Mouse (Mus musculus): Measurements from ENCODE around the gene Cstf2t. TPM values are rescaled to one million over a fixed set of nuclear protein-coding genes. Genes with fewer than 3 reads are reported as not detected.

The Cstf2t gene
- polyA plus RNA-seq, 1 experiment = 26.4 TPM

DNA sequence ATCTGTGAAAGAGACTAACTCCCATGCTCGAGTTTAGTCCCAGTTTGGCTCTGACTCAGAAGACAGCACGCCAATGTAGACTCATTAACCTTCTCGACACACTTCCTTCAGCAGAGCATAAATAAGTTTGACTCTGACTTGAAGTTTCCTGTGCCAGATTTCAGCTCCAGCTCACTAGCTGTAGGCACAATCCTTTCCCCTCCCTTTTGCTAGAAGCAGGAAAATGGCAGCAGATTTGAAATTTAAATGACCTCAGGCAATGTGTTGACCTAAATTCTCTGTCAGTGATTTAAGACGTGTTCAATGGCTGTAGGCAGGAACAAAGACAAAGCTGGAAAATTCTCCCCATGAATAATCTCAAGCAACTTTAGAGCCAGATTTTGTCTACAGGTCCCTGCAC is 32.1 kb downstream of the Cstf2t start:
- no peak overlapping the region for H3K27ac ChIP-seq (ENCODE audit: insufficient read depth, low read length)
- no peak overlapping the region for H3K4me3 ChIP-seq (ENCODE audit: low read depth, low read length)
- peaks cover 3% of the 10 kb centered on the region; the same call in 1 of the 2 replicates for H3K9me3 ChIP-seq (replicated peaks; ENCODE audit: control insufficient read depth, insufficient read depth, low read length, poor library complexity, severe bottlenecking)
- no peaks in the 10 kb centered on the region for H3K4me1 ChIP-seq (ENCODE audit: control insufficient read depth, insufficient read depth, low read length)
- TF ChIP-seq CTCF (IDR thresholded peaks at IDR 0.05; ENCODE audit: low read depth, low read length) (no peak), EP300 (IDR thresholded peaks at IDR 0.05; ENCODE audit: insufficient read depth, low read depth, low read length) (no peak), POLR2A (IDR thresholded peaks at IDR 0.05; ENCODE audit: insufficient read depth, low read length) (no peak)
- H3K27me3 ChIP-seq (ENCODE audit: control insufficient read depth, insufficient read depth, low read length, poor library complexity, severe bottlenecking) = no peaks in the 10 kb centered on the region
- no peak overlapping the region for H3K9ac ChIP-seq (ENCODE audit: low read depth, poor library complexity, severe bottlenecking)
- no peaks in the 10 kb centered on the region for H3K36me3 ChIP-seq (ENCODE audit: control insufficient read depth, insufficient read depth, low read length, poor library complexity, severe bottlenecking)

DNA sequence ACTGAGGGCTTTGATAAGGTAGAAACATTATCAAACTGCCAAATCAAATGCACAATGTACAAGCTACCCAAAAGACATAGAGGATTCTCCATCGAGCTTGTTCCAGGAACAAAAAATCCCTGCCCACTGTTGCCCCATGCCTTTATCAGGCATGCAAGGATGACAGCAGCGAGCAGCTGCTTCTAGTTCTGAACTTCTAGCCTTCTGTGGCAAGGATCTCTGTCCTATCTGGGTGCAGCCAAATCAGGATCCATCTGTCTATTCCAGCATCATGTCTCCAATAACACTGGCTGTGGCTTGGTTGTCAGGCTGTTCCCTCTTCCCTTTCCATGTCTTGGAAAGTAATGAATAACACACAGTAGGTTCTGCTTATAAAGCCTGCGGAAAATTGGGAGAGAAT is 42.0 kb downstream of the Cstf2t start:
- H3K9me3 ChIP-seq (replicated peaks; ENCODE audit: control insufficient read depth, insufficient read depth, low read length, poor library complexity, severe bottlenecking) = no peaks in the 10 kb centered on the region; the same call in 1 of the 2 replicates

DNA sequence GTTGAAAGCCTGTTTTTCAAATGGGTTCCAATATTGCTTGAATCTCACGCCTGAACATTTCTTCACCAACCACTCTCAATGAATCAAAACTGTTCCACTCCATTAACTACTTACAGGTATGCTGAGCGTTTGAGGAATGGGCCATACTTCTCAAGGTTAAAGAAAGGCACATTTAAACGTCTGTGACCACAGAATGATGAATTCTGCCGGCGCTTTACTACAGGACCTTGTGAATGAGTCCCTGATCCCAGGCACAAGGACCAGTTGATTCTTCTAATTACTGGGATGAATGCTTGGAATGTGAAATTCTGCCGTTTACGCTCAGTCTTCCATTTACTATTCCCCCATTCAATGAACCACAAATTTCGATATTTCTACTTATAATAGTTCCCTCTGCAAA is 50.0 kb downstream of the Cstf2t start:
- H3K27me3 ChIP-seq (ENCODE audit: control insufficient read depth, insufficient read depth, low read length, poor library complexity, severe bottlenecking) = no peaks in the 10 kb centered on the region
- no peak overlapping the region for H3K27ac ChIP-seq (ENCODE audit: insufficient read depth, low read length)
- no peak overlapping the region for H3K4me3 ChIP-seq (ENCODE audit: low read depth, low read length)
- no peaks in the 10 kb centered on the region for H3K36me3 ChIP-seq (ENCODE audit: control insufficient read depth, insufficient read depth, low read length, poor library complexity, severe bottlenecking)
- H3K9me3 ChIP-seq (replicated peaks; ENCODE audit: control insufficient read depth, insufficient read depth, low read length, poor library complexity, severe bottlenecking) = no peaks in the 10 kb centered on the region
- H3K4me1 ChIP-seq (ENCODE audit: control insufficient read depth, insufficient read depth, low read length) = no peaks in the 10 kb centered on the region
- no peak overlapping the region for H3K9ac ChIP-seq (ENCODE audit: low read depth, poor library complexity, severe bottlenecking)
- TF ChIP-seq CTCF (IDR thresholded peaks at IDR 0.05; ENCODE audit: low read depth, low read length) (no peak), POLR2A (IDR thresholded peaks at IDR 0.05; ENCODE audit: insufficient read depth, low read length) (no peak), EP300 (IDR thresholded peaks at IDR 0.05; ENCODE audit: insufficient read depth, low read depth, low read length) (no peak)

More for the DNA sequence above, 42.0 kb downstream of the Cstf2t start:
- Histone ChIP-seq H3K27me3 (ENCODE audit: control insufficient read depth, insufficient read depth, low read length, poor library complexity, severe bottlenecking) (no peaks in the 10 kb centered on the region), H3K4me3 (ENCODE audit: low read depth, low read length) (no peak overlapping the region), H3K27ac (ENCODE audit: insufficient read depth, low read length) (no peak overlapping the region), H3K36me3 (ENCODE audit: control insufficient read depth, insufficient read depth, low read length, poor library complexity, severe bottlenecking) (no peaks in the 10 kb centered on the region), H3K9ac (ENCODE audit: low read depth, poor library complexity, severe bottlenecking) (no peak overlapping the region), H3K4me1 (ENCODE audit: control insufficient read depth, insufficient read depth, low read length) (no peaks in the 10 kb centered on the region)
- TF ChIP-seq POLR2A (IDR thresholded peaks at IDR 0.05; ENCODE audit: insufficient read depth, low read length) (no peak), CTCF (IDR thresholded peaks at IDR 0.05; ENCODE audit: low read depth, low read length) (no peak), EP300 (IDR thresholded peaks at IDR 0.05; ENCODE audit: insufficient read depth, low read depth, low read length) (no peak)

DNA sequence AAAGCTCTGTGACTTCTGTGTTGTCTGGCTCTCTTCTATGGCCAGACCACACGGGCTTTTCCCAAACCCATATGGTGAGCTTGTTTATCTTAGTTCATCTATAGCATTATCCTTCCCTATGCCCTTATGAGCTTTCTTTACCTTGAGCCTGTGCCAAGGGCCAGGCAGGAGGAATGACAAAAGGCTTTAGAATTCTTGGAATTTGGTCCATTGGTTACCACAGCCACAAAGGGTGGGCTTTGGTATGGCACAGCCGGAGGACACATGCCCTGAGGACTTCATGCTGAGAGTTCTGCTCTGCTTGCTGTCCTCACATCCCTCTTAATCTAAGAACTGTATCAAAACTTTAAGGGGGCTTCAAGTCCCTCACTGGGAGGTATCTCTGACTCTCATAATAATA is 53.7 kb downstream of the Cstf2t start:
- Histone ChIP-seq H3K9ac (ENCODE audit: low read depth, poor library complexity, severe bottlenecking) (no peak overlapping the region), H3K27ac (ENCODE audit: insufficient read depth, low read length) (no peak overlapping the region), H3K4me1 (ENCODE audit: control insufficient read depth, insufficient read depth, low read length) (no peaks in the 10 kb centered on the region), H3K9me3 (replicated peaks; ENCODE audit: control insufficient read depth, insufficient read depth, low read length, poor library complexity, severe bottlenecking) (no peaks in the 10 kb centered on the region), H3K4me3 (ENCODE audit: low read depth, low read length) (no peak overlapping the region), H3K36me3 (ENCODE audit: control insufficient read depth, insufficient read depth, low read length, poor library complexity, severe bottlenecking) (no peaks in the 10 kb centered on the region), H3K27me3 (ENCODE audit: control insufficient read depth, insufficient read depth, low read length, poor library complexity, severe bottlenecking) (no peaks in the 10 kb centered on the region)
- no peak for TF ChIP-seq CTCF (IDR thresholded peaks at IDR 0.05; ENCODE audit: low read depth, low read length)
- no peak for TF ChIP-seq POLR2A (IDR thresholded peaks at IDR 0.05; ENCODE audit: insufficient read depth, low read length)
- TF ChIP-seq EP300 (IDR thresholded peaks at IDR 0.05; ENCODE audit: insufficient read depth, low read depth, low read length) = no peak
